Comparison of ENCODE assay signal across 8 mouse cellular contexts in the genomic region with DNA sequence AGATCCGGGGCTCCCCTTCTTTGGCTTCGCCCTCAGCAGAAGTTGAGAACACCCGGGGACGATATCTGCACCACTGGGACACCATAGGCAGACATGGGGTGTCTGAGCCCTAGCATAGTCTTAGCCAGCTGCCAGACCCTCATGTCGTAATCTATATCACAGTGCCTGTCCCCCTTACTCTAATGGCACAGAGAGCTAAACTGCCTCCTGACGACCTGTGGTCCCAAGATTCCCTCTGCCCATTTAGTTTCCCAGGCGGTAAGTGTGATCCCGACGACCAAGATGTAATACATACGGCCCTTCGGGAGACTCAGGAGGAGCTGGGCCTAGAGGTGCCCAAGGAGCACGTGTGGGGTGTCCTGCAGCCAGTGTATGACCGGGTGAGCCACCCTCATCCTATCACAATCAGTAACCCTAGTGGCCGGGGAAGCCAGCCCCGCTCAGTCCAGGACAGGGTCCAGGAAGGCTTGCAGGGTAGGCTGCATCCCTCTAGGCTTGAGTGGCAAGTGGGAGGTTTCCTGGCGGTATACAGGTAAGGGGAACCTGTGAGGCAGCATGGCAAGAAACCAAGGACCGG. TPM values are rescaled to one million over a fixed set of nuclear protein-coding genes. Genes with fewer than 3 reads are reported as not detected.
DNase-seq lines count a peak whose midpoint lies in the region; ATAC-seq and TF ChIP-seq lines count a peak whose summit lies in the region.

No protein-coding gene starts in this region.

- H3K27ac ChIP-seq in lung, embryonic 14.5 days (ENCODE audit: low read depth) = peak overlapping the region; percentile 97
- H3K27ac ChIP-seq in embryonic facial prominence, embryonic 11.5 days (replicated peaks; ENCODE audit: low read depth, low read length) = peak overlapping the region; percentile 95
- peak overlapping the region; percentile 93 for H3K27ac ChIP-seq in limb, embryonic 10.5 days
- H3K27ac ChIP-seq in neural tube, embryonic 13.5 days (replicated peaks) = peak overlapping the region; percentile 97

- H3K9ac ChIP-seq in lung, embryonic 14.5 days = peak overlapping the region; percentile 67
- H3K9ac ChIP-seq in embryonic facial prominence, embryonic 11.5 days (replicated peaks; ENCODE audit: low read length) = peak overlapping the region; percentile 93
- H3K9ac ChIP-seq in neural tube, embryonic 13.5 days = peak overlapping the region; percentile 88

- H3K4me1 ChIP-seq in lung, embryonic 14.5 days (ENCODE audit: insufficient read depth) = peaks cover 5% of the 10 kb centered on the region; the same call in 1 of the 2 replicates
- H3K4me1 ChIP-seq in embryonic facial prominence, embryonic 11.5 days (ENCODE audit: control insufficient read depth, insufficient read depth, low read length) = peaks cover 4% of the 10 kb centered on the region; the same call in 1 of the 2 replicates
- H3K4me1 ChIP-seq in limb, embryonic 10.5 days = peaks cover 31% of the 10 kb centered on the region
- H3K4me1 ChIP-seq in neural tube, embryonic 13.5 days (replicated peaks) = peaks cover 20% of the 10 kb centered on the region

- DNase-seq in lung, embryonic 14.5 days = peak; percentile 20
- no peak for DNase-seq in lung, adult 18-20 months
- DNase-seq in embryonic facial prominence, embryonic 11.5 days (ENCODE audit: low spot score) = peak; percentile 37
- no peak for DNase-seq in limb, embryonic 10.5 days (ENCODE audit: low spot score)
- no peak for DNase-seq in layer of hippocampus, adult 9-10 months (ENCODE audit: low spot score)
- DNase-seq in gastrocnemius, postnatal 36 days = no peak
- no peak for DNase-seq in thymus, postnatal 4 days

- intact Hi-C loops in gastrocnemius, postnatal 36 days (cut with DNase I) = no loop called here

- ATAC-seq in lung, embryonic 14.5 days (ENCODE audit: insufficient read depth) = peak; percentile 18; the same call in 1 of the 2 replicates
- peak; percentile 24 for ATAC-seq in embryonic facial prominence, embryonic 11.5 days (replicated peaks; ENCODE audit: insufficient number of reproducible peaks, low FRiP score, low TSS enrichment, low read depth)
- ATAC-seq in neural tube, embryonic 13.5 days (ENCODE audit: low read depth) = peak; percentile 25; the same call in 1 of the 2 replicates

- peaks cover 8% of the 10 kb centered on the region for H3K36me3 ChIP-seq in lung, embryonic 14.5 days (ENCODE audit: insufficient read depth)
- H3K36me3 ChIP-seq in embryonic facial prominence, embryonic 11.5 days (replicated peaks; ENCODE audit: control insufficient read depth, insufficient read depth, low read depth, low read length) = peaks cover 3% of the 10 kb centered on the region; the same call in 1 of the 2 replicates
- H3K36me3 ChIP-seq in limb, embryonic 10.5 days = peaks cover 18% of the 10 kb centered on the region
- peaks cover 12% of the 10 kb centered on the region for H3K36me3 ChIP-seq in neural tube, embryonic 13.5 days

- no peaks in the 10 kb centered on the region for H3K9me3 ChIP-seq in lung, embryonic 14.5 days (ENCODE audit: low read depth, low read length)
- H3K9me3 ChIP-seq in embryonic facial prominence, embryonic 11.5 days (replicated peaks; ENCODE audit: control insufficient read depth, low read length) = no peaks in the 10 kb centered on the region
- no peaks in the 10 kb centered on the region for H3K9me3 ChIP-seq in limb, embryonic 10.5 days (replicated peaks)
- no peaks in the 10 kb centered on the region for H3K9me3 ChIP-seq in neural tube, embryonic 13.5 days

- H3K4me3 ChIP-seq in lung, embryonic 14.5 days (ENCODE audit: low read depth, low read length) = peak overlapping the region; percentile 48
- H3K4me3 ChIP-seq in embryonic facial prominence, embryonic 11.5 days (ENCODE audit: low read depth, low read length) = peak overlapping the region; percentile 78
- peak overlapping the region; percentile 66 for H3K4me3 ChIP-seq in limb, embryonic 10.5 days
- peak overlapping the region; percentile 62 for H3K4me3 ChIP-seq in neural tube, embryonic 13.5 days

- 17% methylated on average over 17 of the region's 17 CpGs for WGBS in lung, embryonic 14.5 days
- 19% methylated on average over 17 of the region's 17 CpGs for WGBS in embryonic facial prominence, embryonic 11.5 days
- 19% methylated on average over 17 of the region's 17 CpGs for WGBS in limb, embryonic 10.5 days
- 17% methylated on average over 17 of the region's 17 CpGs for WGBS in neural tube, embryonic 13.5 days

- H3K27me3 ChIP-seq in lung, embryonic 14.5 days (ENCODE audit: insufficient read depth, low read length) = no peaks in the 10 kb centered on the region
- no peaks in the 10 kb centered on the region for H3K27me3 ChIP-seq in embryonic facial prominence, embryonic 11.5 days (ENCODE audit: control insufficient read depth, insufficient read depth, low read length)
- H3K27me3 ChIP-seq in limb, embryonic 10.5 days (ENCODE audit: low read depth, poor library complexity, severe bottlenecking) = no peaks in the 10 kb centered on the region
- no peaks in the 10 kb centered on the region for H3K27me3 ChIP-seq in neural tube, embryonic 13.5 days

- peak overlapping the region; percentile 93 for H3K4me2 ChIP-seq in lung, embryonic 14.5 days
- H3K4me2 ChIP-seq in embryonic facial prominence, embryonic 11.5 days (ENCODE audit: low read depth, low read length) = peak overlapping the region; percentile 92
- peak overlapping the region; percentile 91 for H3K4me2 ChIP-seq in neural tube, embryonic 13.5 days

- TF ChIP-seq CTCF in lung, embryonic 14.5 days (IDR thresholded peaks at IDR 0.05; ENCODE audit: low read depth) = no peak

RNA-seq across cellular contexts. Expression of a gene that starts 0.6 kb away (rescaled TPM):
- 1.8 and 2.3 TPM in 2 replicates for polyA plus RNA-seq in lung, embryonic 14.5 days (2014; fragmentation: Nextera tagmentation; extraction: Ambion mirVana)
- 1.3 and 1.4 TPM in 2 replicates for polyA plus RNA-seq in embryonic facial prominence, embryonic 11.5 days (2014; fragmentation: Nextera tagmentation; extraction: Ambion mirVana)
- polyA plus RNA-seq in limb, embryonic 10.5 days (2016; fragmentation: Nextera tagmentation; extraction: Ambion mirVana) = 3.5 and 4.6 TPM in 2 replicates
- 4.7 and 6.0 TPM in 2 replicates for polyA plus RNA-seq in neural tube, embryonic 13.5 days (2015; fragmentation: Nextera tagmentation; extraction: Ambion mirVana)
- under 1 TPM; 0.13 to 0.20 TPM for total RNA-seq in gastrocnemius, postnatal 36 days (2021)

RNA-seq across cellular contexts. Expression of a gene that starts 0.7 kb away (rescaled TPM):
- polyA plus RNA-seq in lung, embryonic 14.5 days (2014; fragmentation: Nextera tagmentation; extraction: Ambion mirVana) = 24.4 and 25.3 TPM in 2 replicates
- polyA plus RNA-seq in embryonic facial prominence, embryonic 11.5 days (2014; fragmentation: Nextera tagmentation; extraction: Ambion mirVana) = 24.2 and 26.6 TPM in 2 replicates
- polyA plus RNA-seq in limb, embryonic 10.5 days (2016; fragmentation: Nextera tagmentation; extraction: Ambion mirVana) = 32.4 and 36.0 TPM in 2 replicates
- polyA plus RNA-seq in neural tube, embryonic 13.5 days (2015; fragmentation: Nextera tagmentation; extraction: Ambion mirVana) = 22.5 and 22.9 TPM in 2 replicates
- total RNA-seq in gastrocnemius, postnatal 36 days (2021) = 10 to 100 TPM; 22.5 to 23.0 TPM

RNA-seq across cellular contexts. Expression of a gene that starts 2.1 kb away (rescaled TPM):
- 2.2 and 3.0 TPM in 2 replicates for polyA plus RNA-seq in lung, embryonic 14.5 days (2014; fragmentation: Nextera tagmentation; extraction: Ambion mirVana)
- polyA plus RNA-seq in embryonic facial prominence, embryonic 11.5 days (2014; fragmentation: Nextera tagmentation; extraction: Ambion mirVana) = 2.2 TPM in 2 replicates
- 5.0 and 7.6 TPM in 2 replicates for polyA plus RNA-seq in limb, embryonic 10.5 days (2016; fragmentation: Nextera tagmentation; extraction: Ambion mirVana)
- polyA plus RNA-seq in neural tube, embryonic 13.5 days (2015; fragmentation: Nextera tagmentation; extraction: Ambion mirVana) = 6.0 and 7.1 TPM in 2 replicates
- total RNA-seq in gastrocnemius, postnatal 36 days (2021) = under 1 TPM; 0.79 to 0.82 TPM

RNA-seq across cellular contexts. Expression of a gene that starts 8.5 kb away (rescaled TPM):
- not detected in 2 replicates for polyA plus RNA-seq in lung, embryonic 14.5 days (2014; fragmentation: Nextera tagmentation; extraction: Ambion mirVana)
- 0.26 TPM in 1 of 2 replicates, not detected in the other for polyA plus RNA-seq in embryonic facial prominence, embryonic 11.5 days (2014; fragmentation: Nextera tagmentation; extraction: Ambion mirVana)
- 0.10 TPM in 1 of 2 replicates, not detected in the other for polyA plus RNA-seq in limb, embryonic 10.5 days (2016; fragmentation: Nextera tagmentation; extraction: Ambion mirVana)
- not detected in 2 replicates for polyA plus RNA-seq in neural tube, embryonic 13.5 days (2015; fragmentation: Nextera tagmentation; extraction: Ambion mirVana)
- total RNA-seq in gastrocnemius, postnatal 36 days (2021) = not detected

RNA-seq across cellular contexts. Expression of a gene that starts 11.6 kb away (rescaled TPM):
- polyA plus RNA-seq in lung, embryonic 14.5 days (2014; fragmentation: Nextera tagmentation; extraction: Ambion mirVana) = 193 and 198 TPM in 2 replicates
- polyA plus RNA-seq in embryonic facial prominence, embryonic 11.5 days (2014; fragmentation: Nextera tagmentation; extraction: Ambion mirVana) = 190 and 205 TPM in 2 replicates
- 220 and 221 TPM in 2 replicates for polyA plus RNA-seq in limb, embryonic 10.5 days (2016; fragmentation: Nextera tagmentation; extraction: Ambion mirVana)
- 217 and 222 TPM in 2 replicates for polyA plus RNA-seq in neural tube, embryonic 13.5 days (2015; fragmentation: Nextera tagmentation; extraction: Ambion mirVana)
- total RNA-seq in gastrocnemius, postnatal 36 days (2021) = 100 to 1,000 TPM; 417 to 445 TPM

Comparison
In these comparisons a context has a peak if more than half of its experiments do, and no peak if none do; other contexts are left out.
1. DNase-seq: peak in lung, embryonic 14.5 days (single experiment) and embryonic facial prominence, embryonic 11.5 days (single experiment); none in lung, adult 18-20 months (0 of 2), limb, embryonic 10.5 days (single experiment), layer of hippocampus, adult 9-10 months (single experiment), gastrocnemius, postnatal 36 days (0 of 2) and thymus, postnatal 4 days (single experiment).
2. Peak in every context shown above with its lines, with median percentiles within 50 percentile points of each other: ATAC-seq, H3K27ac ChIP-seq, H3K4me2 ChIP-seq, H3K4me3 ChIP-seq and H3K9ac ChIP-seq.